Mouse (Mus musculus) gastrocnemius, postnatal 36 days (tissue): ENCODE measurements around the gene Ly6g6f. TPM values are rescaled to one million over a fixed set of nuclear protein-coding genes. Genes with fewer than 3 reads are reported as not detected.
A peak's percentile ranks its signal among the peaks of the same experiment; 100 is the strongest.
"Not testable (repeated sequence)": the region's sequence is repeated elsewhere in the genome, so short reads cannot be mapped to it uniquely, and the experiment has no call there.

ENCODE experiments used
- DNase-seq, 2 experiments: peaks; one replicate each; pipeline ENCODE4 v3.0.0; 2022
- intact Hi-C: fragments of 180-260 bp; cut with DNase I; formaldehyde crosslinking; loops from one replicate; pipeline ENCODE4 v1.15.1; 2025
- long read RNA-seq, 2 experiments: library from polyadenylated mRNA; stranded (forward); transcript quantifications; one replicate each; pipeline ENCODE4 v2.0.0; 2021
- total RNA-seq, 2 experiments: library from RNA; stranded (reverse); gene quantifications; 2 replicates each; pipeline ENCODE4 v1.2.3; 2021

Ly6g6f gene
- total RNA-seq = not detected
- long read RNA-seq, experiment 1 = 0 reads
- long read RNA-seq, experiment 2 = 0 reads

DNA sequence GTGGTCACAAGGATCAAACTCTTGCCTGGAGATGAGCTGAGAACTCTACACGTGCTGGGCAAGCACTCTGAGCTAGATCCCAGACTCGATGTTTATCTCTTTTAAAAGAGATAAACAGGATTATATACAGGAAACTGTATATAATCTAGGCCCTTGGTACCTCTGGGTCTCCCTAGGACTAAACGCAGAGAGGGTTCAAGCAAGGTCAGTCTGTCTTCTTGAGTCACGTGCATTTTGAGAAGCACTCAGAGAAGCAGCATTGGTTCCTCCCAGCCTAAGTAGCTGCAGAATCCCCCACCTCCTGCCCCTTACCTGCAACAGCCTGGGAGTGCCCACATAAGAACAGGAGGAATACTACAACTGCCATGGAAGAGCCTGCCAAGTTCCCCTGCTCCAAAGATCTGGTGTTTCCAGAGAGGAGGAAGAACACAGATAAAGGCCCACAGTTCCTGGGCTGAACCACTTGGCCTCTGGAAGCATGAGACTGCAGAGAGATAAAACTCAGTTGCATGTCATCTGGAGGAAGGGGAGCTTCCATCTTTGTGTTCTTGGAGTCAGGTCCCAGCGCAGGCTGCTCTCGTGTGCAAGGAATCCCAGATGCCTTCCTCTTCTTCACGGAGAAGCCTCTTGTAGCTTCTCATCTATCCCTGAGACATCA is at the start of gene Ly6g6f:
Ly6g6f (minus strand) TSS at position 403 of the 658 bp plus-strand sequence.
- intact Hi-C loops = loop anchor here (5.0 kb wide), 1 partner anchor 63 kb away; no protein-coding TSS in a partner anchor
- DNase-seq = no peak

DNA sequence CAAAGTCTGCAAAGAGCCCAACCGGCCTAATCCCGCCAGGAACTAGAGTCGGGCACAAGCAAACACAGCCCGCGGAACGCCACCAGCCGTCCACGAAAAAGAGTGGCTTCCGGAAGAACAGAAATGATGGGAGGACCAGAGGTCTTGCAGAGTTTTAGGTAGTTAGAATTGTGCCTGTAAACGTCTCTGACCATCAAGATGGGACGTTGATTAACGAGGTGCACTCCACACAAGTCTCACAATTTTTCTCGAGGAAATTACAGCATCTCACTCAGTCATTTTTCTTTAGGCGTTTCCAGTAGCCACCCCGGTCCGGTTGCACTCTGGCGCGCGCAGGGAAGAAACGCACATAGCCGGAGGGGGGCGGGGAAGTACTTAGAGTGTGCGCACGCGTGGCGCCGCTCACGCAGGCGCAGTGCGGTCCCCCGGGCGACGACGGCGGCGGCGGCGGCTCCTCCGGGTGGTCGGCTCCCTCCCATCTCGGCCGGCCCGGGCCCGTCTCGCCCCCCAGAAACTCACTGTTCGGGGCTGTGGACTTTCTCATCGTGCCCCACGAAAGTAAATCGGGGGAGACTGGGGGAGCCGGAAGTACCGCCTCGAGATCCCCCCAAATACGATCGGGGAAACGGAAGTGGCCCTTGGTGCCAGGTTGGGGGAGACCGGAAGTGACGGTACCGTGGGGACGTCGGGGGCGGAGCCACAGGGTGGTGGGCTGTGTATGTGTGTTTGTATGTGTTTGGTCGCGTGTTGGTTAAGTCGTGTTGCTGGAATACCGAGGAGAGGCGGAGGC is 49.6 kb upstream of the Ly6g6f start, which contains the start of gene Bag6:
Bag6 (plus strand) TSS at position 378 of the 790 bp plus-strand sequence.
- DNase-seq = peak; percentile 90 to 95
- intact Hi-C loops = no loop called here

- intact Hi-C loops = no loop called here
- no peak for DNase-seq
These were observed 48.1 kb upstream of the Ly6g6f start for GRCm38 (mm10) chr17:35133517-35133916.

GRCm38 (mm10) chr17:35132174-35132560 is 46.8 kb upstream of the Ly6g6f start:
- no peak for DNase-seq
- intact Hi-C loops = no loop called here

DNA sequence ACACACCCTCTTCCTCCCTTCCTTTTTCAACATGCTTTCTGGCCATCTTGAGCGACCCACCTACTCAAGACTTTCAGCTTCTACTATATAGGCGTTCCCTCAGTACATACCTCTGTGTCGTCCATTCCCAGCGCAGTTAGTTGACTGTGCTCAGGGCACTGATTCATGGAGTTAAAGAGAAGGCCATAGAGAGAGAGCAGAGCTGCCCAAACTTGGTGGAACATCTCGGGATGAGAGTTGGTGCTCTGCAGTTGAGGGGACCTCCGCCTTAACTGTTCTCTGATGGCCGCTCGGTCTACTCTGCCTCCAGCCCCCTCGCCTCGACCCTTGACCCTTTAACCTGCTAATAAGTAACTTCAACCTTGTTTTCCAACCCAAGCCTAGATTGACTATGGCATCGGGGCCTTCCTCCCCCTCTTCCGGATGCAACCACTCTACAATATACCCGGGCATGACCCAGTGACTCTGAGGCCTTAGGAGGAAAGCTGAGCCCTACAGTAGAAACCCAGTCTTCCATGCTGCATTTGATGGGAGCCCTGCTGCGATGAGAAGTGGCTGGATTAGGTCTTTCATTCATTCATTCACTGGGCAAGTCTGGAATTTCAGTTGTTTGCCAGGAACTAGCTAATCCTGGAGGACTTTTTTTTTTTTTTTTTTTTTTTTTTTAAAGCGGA is 46.2 kb upstream of the Ly6g6f start, which contains the start of gene Apom:
Apom (minus strand) TSS at position 551 of the 674 bp plus-strand sequence.
- no peak for DNase-seq
- intact Hi-C loops = no loop called here

- no peak for DNase-seq
- intact Hi-C loops = no loop called here
These were observed 45.6 kb upstream of the Ly6g6f start for GRCm38 (mm10) chr17:35131038-35131437.

DNA sequence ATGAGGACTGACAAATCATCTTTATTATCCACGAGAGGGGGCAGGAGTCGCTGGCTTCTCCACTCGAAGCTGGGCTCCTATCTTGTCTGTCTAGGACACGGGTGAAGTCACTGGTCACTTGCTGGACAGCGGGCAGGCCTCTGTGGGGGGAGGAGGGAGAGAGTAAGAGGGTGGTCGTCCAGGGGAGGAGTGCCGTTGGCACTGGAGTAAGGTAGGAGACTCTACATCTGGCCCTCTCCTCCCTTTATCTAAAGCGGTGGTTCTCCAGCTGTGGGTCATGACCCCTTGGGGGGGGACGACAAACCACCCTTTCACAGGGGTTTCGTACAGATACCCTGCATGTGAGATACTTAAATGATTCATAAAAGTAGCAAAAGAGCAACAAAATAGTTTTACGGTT is 43.6 kb upstream of the Ly6g6f start:
- no peak for DNase-seq
- intact Hi-C loops = no loop called here

- no peak for DNase-seq
- intact Hi-C loops = no loop called here
These were observed 41.6 kb upstream of the Ly6g6f start for GRCm38 (mm10) chr17:35127017-35127416.

GRCm38 (mm10) chr17:35126206-35126611 is 40.8 kb upstream of the Ly6g6f start, which contains the start of gene D17H6S53E:
D17H6S53E (plus strand) TSS chr17:35126373.
- intact Hi-C loops = no loop called here
- DNase-seq = peak; percentile 65 to 73

DNA sequence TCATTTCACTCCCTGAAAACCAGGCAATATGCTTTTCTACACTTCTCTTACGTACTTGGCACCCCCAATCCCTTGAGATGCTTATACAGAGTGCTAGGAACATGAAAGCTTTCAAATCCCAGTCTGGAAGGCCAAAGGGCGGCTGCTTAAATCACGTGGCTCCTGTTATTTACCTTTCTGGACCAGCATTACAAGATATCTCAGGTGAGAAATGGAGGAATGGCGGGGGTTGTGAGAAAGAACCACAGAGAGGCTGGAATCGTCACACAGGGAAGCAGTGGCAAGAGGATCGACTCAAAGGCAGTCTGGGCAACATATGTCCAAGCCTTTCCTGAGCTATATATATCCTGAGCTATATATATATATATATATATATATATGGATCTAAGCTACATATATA is 40.2 kb upstream of the Ly6g6f start:
- intact Hi-C loops = no loop called here
- no peak for DNase-seq

DNA sequence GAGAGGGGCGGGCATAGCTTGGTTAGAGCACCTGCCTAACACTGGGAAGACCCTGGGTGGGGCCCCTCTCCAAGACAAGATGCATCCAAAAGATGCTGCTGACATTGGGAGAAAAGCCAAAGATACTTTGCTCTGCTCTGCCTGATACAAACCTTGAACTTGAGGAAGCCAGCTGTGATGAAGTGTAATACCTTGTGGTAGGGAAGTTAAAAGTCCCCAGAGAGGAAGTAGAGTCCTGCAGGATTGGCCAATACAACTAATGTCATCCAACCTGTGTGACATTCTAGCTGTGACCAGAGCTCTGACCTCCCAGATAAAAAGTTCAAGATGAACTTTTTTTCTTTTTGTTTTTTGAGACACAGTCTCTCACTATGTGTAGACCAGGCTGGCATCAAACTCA is 39.7 kb upstream of the Ly6g6f start:
- intact Hi-C loops = no loop called here
- DNase-seq = no peak

DNA sequence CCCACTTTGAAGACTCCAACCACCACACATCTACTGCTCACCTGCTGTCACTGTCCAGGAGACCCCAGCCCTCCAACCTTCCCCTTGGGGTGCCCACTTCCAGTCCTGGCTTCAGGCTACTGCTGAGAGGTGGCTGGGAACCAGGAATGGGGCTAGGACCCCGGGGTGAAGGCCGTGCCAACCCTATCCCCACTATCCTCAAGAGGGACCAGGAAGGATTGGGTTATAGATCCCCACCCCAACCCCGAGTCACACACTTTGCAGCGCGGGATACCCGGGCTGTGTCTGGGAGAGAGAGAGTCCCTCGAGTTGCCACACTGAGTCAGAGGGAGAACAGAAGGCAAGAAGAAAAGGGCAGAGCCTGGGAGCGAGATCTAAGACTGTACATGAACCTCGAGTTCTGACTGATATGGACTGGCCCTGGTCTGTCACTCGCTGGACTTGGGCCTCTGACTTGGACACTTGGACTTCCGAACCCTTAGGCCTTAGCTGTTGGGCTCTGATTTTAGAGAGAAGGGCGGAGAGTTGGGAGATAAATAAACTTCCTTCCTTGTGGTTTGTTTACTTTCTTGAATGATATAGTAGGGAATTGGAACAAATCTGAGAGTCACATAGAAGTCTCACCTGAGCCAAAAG is 39.0 kb upstream of the Ly6g6f start:
- DNase-seq, intact Hi-C loops: not testable (repeated sequence)

- intact Hi-C loops, DNase-seq: not testable (repeated sequence)
These were observed 37.9 kb upstream of the Ly6g6f start for GRCm38 (mm10) chr17:35123287-35123686.

DNA sequence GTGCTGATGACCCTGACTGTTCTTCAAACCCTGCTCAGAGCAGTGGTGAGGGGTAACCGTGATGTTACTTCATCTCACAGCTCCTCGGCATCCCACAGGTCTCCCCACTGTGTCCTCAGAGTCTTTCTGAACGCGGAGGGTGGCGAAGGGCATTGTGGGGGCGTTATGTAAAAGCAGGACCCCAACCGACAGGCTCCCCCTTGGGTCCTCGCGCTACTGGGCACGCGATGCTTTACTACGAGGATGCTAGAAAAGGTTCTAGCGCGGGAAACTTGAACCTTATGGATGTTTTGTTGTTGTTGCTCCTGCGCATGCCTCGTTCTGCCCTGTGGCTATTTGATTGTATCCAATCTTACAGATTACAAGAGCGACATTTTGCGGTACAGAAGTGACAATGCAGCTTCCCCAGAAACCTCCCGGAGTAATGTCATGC is 36.5 kb upstream of the Ly6g6f start, which contains the start of gene Csnk2b:
Csnk2b (minus strand) TSS at position 183 of the 433 bp plus-strand sequence.
- peak in 1 of 2 experiments; percentile 37 for DNase-seq
- intact Hi-C loops = no loop called here

- DNase-seq = peak; percentile 93 to 98
- intact Hi-C loops = no loop called here
These were observed 35.9 kb upstream of the Ly6g6f start, which contains the start of gene Gpank1 for GRCm38 (mm10) chr17:35121143-35121799. Gpank1 (plus strand) TSS chr17:35121455.

DNA sequence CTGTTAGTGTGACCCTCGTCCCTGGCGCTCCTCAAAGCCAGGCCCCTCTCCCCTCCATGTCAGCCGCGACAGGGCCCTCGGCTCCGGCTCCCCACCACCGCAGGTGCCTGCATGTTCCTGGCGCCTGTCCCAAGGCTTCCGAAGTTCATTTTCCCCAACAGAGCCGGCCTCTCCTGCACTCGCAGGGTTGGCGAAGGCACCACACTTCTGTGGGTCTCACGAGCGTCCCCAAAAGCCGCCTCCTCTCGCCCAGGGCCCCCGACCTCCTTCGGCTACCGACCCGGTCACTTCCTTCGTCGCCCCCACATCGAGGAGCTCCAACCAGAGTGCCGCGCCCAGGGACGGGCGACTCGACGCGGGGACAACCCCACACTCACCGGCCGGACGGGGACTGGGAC is 35.3 kb upstream of the Ly6g6f start:
- intact Hi-C loops = no loop called here
- peak in 1 of 2 experiments; percentile 20 for DNase-seq

GRCm38 (mm10) chr17:35115046-35116019 is 29.9 kb upstream of the Ly6g6f start, which contains the start of gene Ly6g5b:
Ly6g5b (minus strand) TSS chr17:35115428.
- no peak for DNase-seq
- intact Hi-C loops = no loop called here

- no peak for DNase-seq
- intact Hi-C loops = no loop called here
These were observed 26.4 kb upstream of the Ly6g6f start for GRCm38 (mm10) chr17:35111774-35112173.
